Mouse (Mus musculus) neural tube, embryonic 11.5 days (tissue): ENCODE data around the gene Srrm2. TPM values are rescaled to one million over a fixed set of nuclear protein-coding genes. Genes with fewer than 3 reads are reported as not detected.

Source experiments
- ATAC-seq: fragments of 200-750 bp; cut with Nextera tagmentation; 2 replicates; pipeline ENCODE4 v1.8.0; 2017; ENCODE audit warnings: moderate number of reproducible peaks, mild to moderate bottlenecking, moderate TSS enrichment, moderate library complexity; ENCODE audit not compliant: insufficient read depth, low FRiP score, low TSS enrichment
- DNase-seq: peaks from one replicate; pipeline ENCODE4 v3.0.0-alpha.2; 2015; ENCODE audit warnings: low spot score
- H3K27ac ChIP-seq: fragments of 300-500 bp; sonication (generic); 2 replicates; pipeline ENCODE4 v1.5.1; 2014; ENCODE audit warnings: low read depth, mild to moderate bottlenecking, low read length
- H3K27me3 ChIP-seq: fragments of 300-500 bp; sonication (generic); 2 replicates; pipeline ENCODE4 v1.6.1; 2014; ENCODE audit warnings: mild to moderate bottlenecking, low read length, mixed read lengths; ENCODE audit not compliant: control insufficient read depth, insufficient read depth
- H3K36me3 ChIP-seq: fragments of 300-500 bp; sonication (generic); 2 replicates; pipeline ENCODE4 v1.6.1; 2014; ENCODE audit warnings: mild to moderate bottlenecking, low read length, moderate library complexity, mixed read lengths; ENCODE audit not compliant: control insufficient read depth, insufficient read depth
- H3K4me1 ChIP-seq: fragments of 300-500 bp; sonication (generic); 2 replicates; pipeline ENCODE4 v1.6.1; 2014; ENCODE audit warnings: low read length, mixed read lengths; ENCODE audit not compliant: control insufficient read depth, insufficient read depth
- H3K4me2 ChIP-seq: fragments of 300-500 bp; sonication (generic); 2 replicates; pipeline ENCODE4 v1.6.1; 2014; ENCODE audit warnings: low read depth, mild to moderate bottlenecking, moderate library complexity
- H3K4me3 ChIP-seq: fragments of 300-500 bp; sonication (generic); 2 replicates; pipeline ENCODE4 v1.5.1; 2014; ENCODE audit warnings: low read depth, low read length
- H3K9ac ChIP-seq: fragments of 300-500 bp; sonication (generic); 2 replicates; pipeline ENCODE4 v1.6.1; 2014; ENCODE audit warnings: mild to moderate bottlenecking, low read length
- H3K9me3 ChIP-seq: fragments of 300-500 bp; sonication (generic); 2 replicates; pipeline ENCODE4 v1.6.1; 2016; ENCODE audit warnings: low read length; ENCODE audit not compliant: control insufficient read depth
- WGBS: fragments of 180-500 bp; shearing (Covaris S2); extraction: QIAGEN DNeasy Blood & Tissue Kit; methylation state at CpG from one replicate; pipeline ENCODE4 v1.1.7; 2014; 5-methylcytosine and 5-hydroxymethylcytosine counted together
- polyA plus RNA-seq: library from polyadenylated mRNA; unstranded; fragments of >200 nt; fragmentation: Nextera tagmentation; extraction: Ambion mirVana; gene quantifications from 2 replicates; pipeline ENCODE4 v1.2.1, GENCODE M21; 2014

Gene Srrm2
- polyA plus RNA-seq, 1 experiment from 2014 or later: 399 TPM

DNA sequence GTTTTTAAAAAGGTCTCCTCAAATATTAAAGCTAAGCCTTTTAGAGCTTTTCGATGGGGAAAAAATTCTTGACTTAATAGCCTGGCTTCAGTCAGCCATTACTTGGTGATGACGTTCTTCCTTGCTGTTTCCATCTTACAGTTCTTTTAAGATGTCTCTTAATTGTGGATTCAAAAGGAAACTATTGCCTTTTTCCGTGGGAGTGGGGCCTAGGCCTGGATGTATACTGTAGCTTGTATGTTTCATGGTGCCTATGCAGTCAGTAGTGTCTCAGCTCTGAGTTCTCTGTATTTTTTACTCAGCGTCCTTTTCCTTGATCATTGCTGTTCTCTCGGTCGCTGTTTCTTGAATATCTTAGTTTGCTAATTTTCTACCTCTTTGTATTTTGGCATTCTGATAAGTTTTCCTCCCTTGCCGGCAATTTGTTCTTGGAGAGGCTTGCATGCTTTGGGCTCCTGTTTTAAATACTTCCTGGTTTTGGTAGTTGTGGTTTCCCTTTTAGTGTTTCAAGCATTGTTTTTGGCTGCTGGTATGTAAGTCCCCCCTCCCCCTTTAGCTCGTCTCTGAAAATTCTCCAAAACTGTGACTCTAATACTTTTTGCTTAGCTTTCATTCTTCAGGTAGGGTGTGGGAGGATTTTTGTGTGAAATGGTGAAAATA is 14.2 kb downstream of the Srrm2 start:
- 7% methylated on average over 8 of the region's 8 CpGs for WGBS
- peak overlapping the region; percentile 78 for H3K9ac ChIP-seq
- H3K9me3 ChIP-seq: no peaks in the 10 kb centered on the region
- H3K4me1 ChIP-seq: peaks cover 9% of the 10 kb centered on the region; the same call in 1 of the 2 replicates
- no peak for DNase-seq
- H3K4me2 ChIP-seq: peak overlapping the region; percentile 82
- no peak overlapping the region for H3K27ac ChIP-seq
- peaks cover 13% of the 10 kb centered on the region for H3K36me3 ChIP-seq
- no peaks in the 10 kb centered on the region for H3K27me3 ChIP-seq
- no peak for ATAC-seq
- peak overlapping the region; percentile 64 for H3K4me3 ChIP-seq

DNA sequence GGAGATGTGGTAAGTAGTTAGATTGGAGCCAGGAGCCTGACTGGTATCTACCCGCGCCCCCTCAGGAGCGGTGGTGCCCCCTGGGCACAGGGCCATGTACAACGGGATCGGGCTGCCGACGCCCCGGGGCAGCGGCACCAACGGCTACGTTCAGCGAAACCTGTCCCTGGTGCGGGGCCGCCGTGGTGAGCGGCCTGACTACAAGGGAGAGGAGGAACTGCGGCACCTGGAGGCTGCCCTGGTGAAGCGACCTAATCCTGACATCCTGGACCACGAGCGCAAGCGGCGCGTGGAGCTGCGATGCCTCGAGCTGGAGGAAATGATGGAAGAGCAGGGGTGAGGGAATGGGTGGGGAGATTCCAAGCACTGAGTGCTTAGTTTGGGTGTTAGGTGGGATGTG is 16.5 kb downstream of the Srrm2 start:
- ATAC-seq: no peak
- H3K27ac ChIP-seq: no peak overlapping the region
- no peak overlapping the region for H3K4me2 ChIP-seq
- H3K4me3 ChIP-seq: no peak overlapping the region
- WGBS: 92% methylated on average over 25 of the region's 25 CpGs
- H3K4me1 ChIP-seq: peaks cover 9% of the 10 kb centered on the region; the same call in 1 of the 2 replicates
- no peak overlapping the region for H3K9ac ChIP-seq
- peaks cover 26% of the 10 kb centered on the region for H3K36me3 ChIP-seq
- no peak for DNase-seq
- no peaks in the 10 kb centered on the region for H3K27me3 ChIP-seq
- no peaks in the 10 kb centered on the region for H3K9me3 ChIP-seq

DNA sequence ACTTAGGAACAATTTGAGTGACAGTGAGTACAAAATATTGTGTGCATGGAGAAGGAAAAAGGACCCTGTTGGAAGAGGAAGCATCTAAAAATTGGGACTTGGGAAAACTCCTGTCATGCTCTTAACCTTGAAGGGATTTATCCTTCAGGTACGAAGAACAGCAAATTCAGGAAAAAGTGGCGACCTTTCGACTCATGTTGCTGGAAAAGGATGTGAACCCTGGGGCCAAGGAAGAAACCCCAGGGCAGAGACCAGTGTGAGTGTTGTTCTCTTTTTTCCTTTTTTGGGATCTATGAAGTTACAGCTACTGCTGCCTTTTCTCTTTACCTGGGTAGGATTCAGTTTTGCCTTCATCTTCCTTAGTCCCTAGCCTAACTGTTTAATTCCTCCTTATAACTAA is 17.6 kb downstream of the Srrm2 start:
- DNase-seq (no peak), ATAC-seq (no peak)
- 97% methylated on average over 3 of the region's 3 CpGs for WGBS
- no peak overlapping the region for H3K9ac ChIP-seq
- H3K4me1 ChIP-seq: peaks cover 9% of the 10 kb centered on the region; the same call in 1 of the 2 replicates
- H3K4me3 ChIP-seq: no peak overlapping the region
- no peak overlapping the region for H3K27ac ChIP-seq
- H3K9me3 ChIP-seq: no peaks in the 10 kb centered on the region
- H3K36me3 ChIP-seq: peaks cover 31% of the 10 kb centered on the region
- no peaks in the 10 kb centered on the region for H3K27me3 ChIP-seq
- no peak overlapping the region for H3K4me2 ChIP-seq

DNA sequence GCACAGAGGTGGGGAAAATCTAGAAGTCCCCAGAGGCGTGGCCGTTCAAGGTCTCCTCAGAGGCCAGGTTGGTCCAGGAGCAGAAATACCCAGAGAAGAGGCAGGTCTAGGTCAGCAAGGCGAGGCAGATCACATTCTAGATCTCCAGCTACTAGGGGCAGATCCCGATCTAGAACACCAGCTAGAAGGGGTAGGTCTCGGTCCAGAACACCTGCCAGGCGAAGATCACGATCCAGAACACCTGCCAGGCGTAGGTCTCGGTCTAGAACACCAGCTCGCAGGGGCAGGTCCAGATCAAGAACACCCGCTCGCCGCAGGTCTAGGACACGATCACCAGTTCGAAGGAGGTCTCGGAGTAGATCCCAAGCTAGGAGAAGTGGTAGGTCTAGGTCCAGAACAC is 25.3 kb downstream of the Srrm2 start:
- WGBS: 97% methylated on average over 16 of the region's 16 CpGs
- H3K36me3 ChIP-seq: peaks cover 81% of the 10 kb centered on the region
- H3K9me3 ChIP-seq: peaks cover 11% of the 10 kb centered on the region
- H3K4me3 ChIP-seq: no peak overlapping the region
- DNase-seq (no peak), ATAC-seq (no peak)
- H3K9ac ChIP-seq: no peak overlapping the region
- H3K27me3 ChIP-seq: no peaks in the 10 kb centered on the region
- no peak overlapping the region for H3K27ac ChIP-seq
- H3K4me2 ChIP-seq: no peak overlapping the region
- H3K4me1 ChIP-seq: no peaks in the 10 kb centered on the region

- Histone ChIP-seq H3K4me2 (no peak overlapping the region), H3K36me3 (peaks cover 88% of the 10 kb centered on the region), H3K4me1 (no peaks in the 10 kb centered on the region), H3K9ac (no peak overlapping the region), H3K27me3 (no peaks in the 10 kb centered on the region), H3K27ac (no peak overlapping the region), H3K4me3 (no peak overlapping the region), H3K9me3 (peaks cover 11% of the 10 kb centered on the region)
- no peak for ATAC-seq
- DNase-seq: no peak
- 98% methylated on average over 8 of the region's 8 CpGs for WGBS
Observed at GRCm38 (mm10) chr17:23818579-23818978, 28.2 kb downstream of the Srrm2 start.

- H3K27me3 ChIP-seq: no peaks in the 10 kb centered on the region
- DNase-seq (no peak), ATAC-seq (no peak)
- H3K36me3 ChIP-seq: peaks cover 88% of the 10 kb centered on the region
- no peak overlapping the region for H3K4me3 ChIP-seq
- no peak overlapping the region for H3K9ac ChIP-seq
- H3K4me1 ChIP-seq: no peaks in the 10 kb centered on the region
- H3K27ac ChIP-seq: no peak overlapping the region
- WGBS: 98% methylated on average over 25 of the region's 25 CpGs
- peaks cover 11% of the 10 kb centered on the region for H3K9me3 ChIP-seq
- no peak overlapping the region for H3K4me2 ChIP-seq
Observed at GRCm38 (mm10) chr17:23819235-23819634, 28.9 kb downstream of the Srrm2 start.

DNA sequence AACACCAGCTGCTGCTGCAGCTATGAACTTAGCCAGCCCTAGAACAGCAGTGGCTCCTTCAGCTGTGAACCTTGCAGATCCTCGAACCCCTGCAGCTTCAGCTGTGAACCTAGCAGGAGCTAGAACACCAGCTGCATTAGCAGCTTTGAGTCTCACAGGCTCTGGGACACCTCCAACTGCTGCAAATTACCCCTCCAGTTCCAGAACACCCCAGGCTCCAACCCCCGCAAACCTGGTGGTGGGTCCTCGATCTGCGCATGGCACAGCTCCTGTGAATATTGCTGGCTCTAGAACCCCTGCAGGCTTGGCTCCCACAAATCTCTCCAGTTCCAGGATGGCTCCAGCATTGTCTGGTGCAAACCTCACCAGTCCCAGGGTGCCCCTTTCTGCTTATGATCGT is 30.4 kb downstream of the Srrm2 start:
- ATAC-seq (no peak), DNase-seq (no peak)
- Histone ChIP-seq H3K4me3 (no peak overlapping the region), H3K4me1 (no peaks in the 10 kb centered on the region), H3K27ac (no peak overlapping the region), H3K4me2 (no peak overlapping the region), H3K9ac (no peak overlapping the region), H3K36me3 (peaks cover 86% of the 10 kb centered on the region), H3K9me3 (peaks cover 11% of the 10 kb centered on the region), H3K27me3 (no peaks in the 10 kb centered on the region)
- WGBS: 95% methylated on average over 5 of the region's 5 CpGs

DNA sequence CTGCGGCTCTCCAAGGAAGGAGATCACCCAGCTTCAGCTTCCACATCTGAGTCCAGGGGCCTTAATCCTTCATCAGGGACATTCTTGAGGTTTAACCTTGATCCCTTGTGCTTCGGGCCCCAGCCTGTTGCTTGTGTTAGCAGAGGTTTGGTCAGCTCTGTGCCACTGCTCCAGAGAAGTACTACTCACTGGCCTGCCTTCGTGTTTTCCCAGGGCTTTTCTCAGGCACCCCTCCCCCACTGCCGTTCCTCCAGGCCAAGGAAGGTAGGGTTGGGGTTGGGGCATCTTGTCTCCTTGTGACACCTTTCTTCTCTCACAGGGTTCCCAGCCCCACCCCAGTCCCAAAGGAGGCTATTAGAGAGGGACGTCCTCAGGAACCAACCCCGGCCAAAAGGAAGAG is 31.8 kb downstream of the Srrm2 start:
- H3K27me3 ChIP-seq: no peaks in the 10 kb centered on the region
- ATAC-seq: no peak
- H3K4me2 ChIP-seq: no peak overlapping the region
- no peaks in the 10 kb centered on the region for H3K4me1 ChIP-seq
- 85% methylated on average over 6 of the region's 6 CpGs for WGBS
- peaks cover 11% of the 10 kb centered on the region for H3K9me3 ChIP-seq
- peaks cover 79% of the 10 kb centered on the region for H3K36me3 ChIP-seq
- DNase-seq: no peak
- no peak overlapping the region for H3K4me3 ChIP-seq
- no peak overlapping the region for H3K9ac ChIP-seq
- H3K27ac ChIP-seq: no peak overlapping the region

DNA sequence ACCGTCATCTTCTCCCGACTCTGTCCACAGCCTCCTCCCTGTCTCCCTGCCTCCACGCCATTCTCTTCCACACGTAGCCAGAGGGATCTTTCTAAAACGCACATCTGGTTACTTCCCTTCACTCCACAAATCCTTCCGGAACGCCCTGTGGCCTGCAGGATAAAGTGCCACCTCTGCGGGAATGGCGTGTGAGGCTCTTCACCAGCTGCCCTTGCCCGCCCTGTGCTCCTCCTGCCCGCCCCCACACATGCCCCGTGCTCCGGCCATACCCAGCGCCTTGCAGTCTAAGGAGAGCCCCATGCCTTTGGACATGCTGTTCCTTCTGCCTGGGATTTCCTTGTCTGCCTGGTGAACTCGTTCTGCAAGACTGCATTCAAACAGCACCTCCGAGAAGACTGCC is 32.7 kb downstream of the Srrm2 start:
- WGBS: 88% methylated on average over 16 of the region's 16 CpGs
- Histone ChIP-seq H3K4me1 (peaks cover 8% of the 10 kb centered on the region), H3K9ac (no peak overlapping the region), H3K27ac (no peak overlapping the region), H3K27me3 (no peaks in the 10 kb centered on the region), H3K9me3 (peaks cover 11% of the 10 kb centered on the region), H3K36me3 (peaks cover 70% of the 10 kb centered on the region), H3K4me3 (no peak overlapping the region), H3K4me2 (no peak overlapping the region)
- DNase-seq: no peak
- no peak for ATAC-seq
